Mouse (Mus musculus) CH12.LX (cell line): ENCODE results near the gene Med19. TPM values are rescaled to one million over a fixed set of nuclear protein-coding genes. Genes with fewer than 3 reads are reported as not detected.

Experiments used
- DNase-seq: peaks from one replicate; pipeline ENCODE4 v3.0.0-alpha.2; 2013; ENCODE audit errors: extremely low read depth
- H3K27ac ChIP-seq: 2 replicates; pipeline ENCODE4 v1.5.1; 2012; ENCODE audit warnings: low read depth, mild to moderate bottlenecking, control low read depth, moderate library complexity; ENCODE audit not compliant: insufficient read depth
- H3K27me3 ChIP-seq: replicated peaks from 2 replicates; pipeline ENCODE3; 2012; ENCODE audit warnings: inconsistent platforms
- H3K36me3 ChIP-seq, 2 experiments: replicated peaks in 1 of 2; 2 replicates each; pipeline versions ENCODE3 to v1.6.1; 2012; ENCODE audit warnings: inconsistent platforms in 1 of 2, low read length in 1 of 2, mild to moderate bottlenecking in 1 of 2, mixed read lengths in 1 of 2, moderate library complexity in 1 of 2; ENCODE audit not compliant: control insufficient read depth in 1 of 2, insufficient read depth in 1 of 2
- H3K4me1 ChIP-seq, 2 experiments: 2 replicates each; pipeline ENCODE4 v1.6.1; 2012; ENCODE audit warnings: inconsistent platforms in 1 of 2, moderate library complexity in 1 of 2; ENCODE audit not compliant: insufficient read depth in 2 of 2, control insufficient read depth in 1 of 2
- H3K4me2 ChIP-seq: 2 replicates; pipeline ENCODE4 v1.6.1; 2012; ENCODE audit warnings: low read depth, mild to moderate bottlenecking, control low read depth; ENCODE audit not compliant: poor library complexity, insufficient read depth, severe bottlenecking
- H3K4me3 ChIP-seq, 3 experiments: fragments of 150-350 bp in 1 of 3; sonication (generic) in 1 of 3; replicated peaks in 1 of 3; 2 replicates each; pipeline versions ENCODE3 to v1.5.1; 2011 to 2012; ENCODE audit warnings: low read depth in 2 of 3, low read length in 2 of 3, mild to moderate bottlenecking in 2 of 3, moderate library complexity in 2 of 3, control low read depth in 1 of 3, improper control_type of control experiment in 1 of 3, inconsistent platforms in 1 of 3, mixed read lengths in 1 of 3; ENCODE audit not compliant: poor library complexity in 1 of 3
- H3K79me2 ChIP-seq: replicated peaks from 2 replicates; pipeline ENCODE4 v1.6.1; 2012; ENCODE audit warnings: mild to moderate bottlenecking, moderate library complexity; ENCODE audit not compliant: control insufficient read depth, poor library complexity, insufficient read depth, severe bottlenecking; ENCODE audit errors: extremely low read depth
- H3K9ac ChIP-seq: 2 replicates; pipeline ENCODE4 v1.6.1; 2012; ENCODE audit warnings: low read depth, mild to moderate bottlenecking, control low read depth, moderate library complexity; ENCODE audit not compliant: insufficient read depth
- H3K9me3 ChIP-seq: replicated peaks from 2 replicates; pipeline ENCODE3; 2012; ENCODE audit warnings: low read length, inconsistent platforms, mixed read lengths
- CTCF ChIP-seq, 2 experiments: IDR thresholded peaks in 1 of 2; conservative IDR thresholded peaks in 1 of 2; 2 replicates each; pipeline ENCODE4 v1.5.1; 2011 to 2012; ENCODE audit warnings: low read depth in 2 of 2, low read length in 2 of 2, improper control_type of control experiment in 1 of 2, inconsistent platforms in 1 of 2, mild to moderate bottlenecking in 1 of 2, moderate library complexity in 1 of 2
- E2F4 ChIP-seq: IDR thresholded peaks from 2 replicates; pipeline ENCODE4 v1.6.1; 2011; ENCODE audit warnings: low read depth, low read length, improper control_type of control experiment; ENCODE audit not compliant: insufficient replicate concordance
- ELF1 ChIP-seq: IDR thresholded peaks from 2 replicates; pipeline ENCODE4 v1.6.1; 2014; ENCODE audit warnings: low read depth, mild to moderate bottlenecking, inconsistent platforms, low read length, improper control_type of control experiment
- JUN ChIP-seq: IDR thresholded peaks from 2 replicates; pipeline ENCODE4 v1.6.1; 2011; ENCODE audit warnings: low read depth, mild to moderate bottlenecking, low read length, improper control_type of control experiment, moderate library complexity; ENCODE audit not compliant: insufficient read depth
- KAT2A ChIP-seq: IDR thresholded peaks from 2 replicates; pipeline ENCODE4 v1.6.1; 2012; ENCODE audit warnings: low read length, improper control_type of control experiment, inconsistent platforms; ENCODE audit not compliant: insufficient replicate concordance
- MAFK ChIP-seq: IDR thresholded peaks from 2 replicates; pipeline ENCODE4 v1.6.1; 2011; ENCODE audit warnings: low read length, improper control_type of control experiment; ENCODE audit not compliant: insufficient replicate concordance
- MAX ChIP-seq: IDR thresholded peaks from 2 replicates; pipeline ENCODE4 v1.6.1; 2011; ENCODE audit warnings: low read length, improper control_type of control experiment
- MXI1 ChIP-seq: IDR thresholded peaks from 2 replicates; pipeline ENCODE4 v1.6.1; 2011; ENCODE audit warnings: mild to moderate bottlenecking, low read depth, low read length, improper control_type of control experiment
- PAX5 ChIP-seq: IDR thresholded peaks from 2 replicates; pipeline ENCODE4 v1.6.1; 2012; ENCODE audit warnings: low read length, inconsistent platforms, mixed read lengths
- POLR2AphosphoS2 ChIP-seq: IDR thresholded peaks from 2 replicates; pipeline ENCODE4 v1.6.1; 2011; ENCODE audit warnings: low read depth, low read length, improper control_type of control experiment
- RCOR1 ChIP-seq: conservative IDR thresholded peaks from 2 replicates; pipeline ENCODE4 v1.6.1; 2012; ENCODE audit warnings: low read depth, mild to moderate bottlenecking, inconsistent platforms, low read length, improper control_type of control experiment
- SMC3 ChIP-seq: IDR thresholded peaks from 2 replicates; pipeline ENCODE4 v1.6.1; 2011; ENCODE audit warnings: low read depth, low read length, improper control_type of control experiment
- UBTF ChIP-seq: IDR thresholded peaks from 2 replicates; pipeline ENCODE4 v1.6.1; 2012; ENCODE audit warnings: low read depth, mild to moderate bottlenecking, inconsistent platforms, low read length, improper control_type of control experiment, moderate library complexity
- USF1 ChIP-seq: IDR thresholded peaks from 2 replicates; pipeline ENCODE4 v1.6.1; 2014; ENCODE audit warnings: low read depth, mild to moderate bottlenecking, inconsistent platforms, low read length, improper control_type of control experiment
- ZKSCAN1 ChIP-seq: IDR thresholded peaks from 2 replicates; pipeline ENCODE4 v1.6.1; 2012; ENCODE audit warnings: low read depth, inconsistent platforms, low read length, improper control_type of control experiment, borderline replicate concordance
- ZMIZ1 ChIP-seq: IDR thresholded peaks from 2 replicates; pipeline ENCODE4 v1.6.1; 2012; ENCODE audit warnings: low read depth, mild to moderate bottlenecking, inconsistent platforms, low read length, improper control_type of control experiment
- dilution Hi-C: fragments of 300-500 bp; cut with MboI; formaldehyde crosslinking; loops from 2 replicates; pipeline ENCODE4 v1.14.3; 2020; ENCODE audit warnings: low sequenced_read_pairs; ENCODE audit not compliant: extremely low pct_unique_long_range_greater_than_20kb, extremely low pct_ligation_motif_present
- in situ Hi-C: fragments of 300-500 bp; cut with MboI; formaldehyde crosslinking; loops from 3 replicates; pipeline ENCODE4 v1.14.3; 2019; ENCODE audit warnings: low sequenced_read_pairs, low pct_ligation_motif_present, low pct_unique_long_range_greater_than_20kb, mixed read lengths
- polyA plus RNA-seq: library from polyadenylated mRNA; unstranded; fragments of >175 nt; gene quantifications from 2 replicates; pipeline ENCODE4 v1.2.1, GENCODE M21; 2012; ENCODE audit warnings: low read depth; ENCODE audit not compliant: insufficient read length
- total RNA-seq, 2 experiments: library from RNA; depleted of rRNA; stranded (reverse); fragments of 300-350 nt in 1 of 2; fragments of >200 nt in 1 of 2; gene quantifications; 2 replicates each; pipeline ENCODE4 v1.2.3; 2012 to 2014

Med19 gene
- total and polyA plus RNA-seq, 3 experiments = 10.7 to 25.9 (median 23.1) TPM

DNA sequence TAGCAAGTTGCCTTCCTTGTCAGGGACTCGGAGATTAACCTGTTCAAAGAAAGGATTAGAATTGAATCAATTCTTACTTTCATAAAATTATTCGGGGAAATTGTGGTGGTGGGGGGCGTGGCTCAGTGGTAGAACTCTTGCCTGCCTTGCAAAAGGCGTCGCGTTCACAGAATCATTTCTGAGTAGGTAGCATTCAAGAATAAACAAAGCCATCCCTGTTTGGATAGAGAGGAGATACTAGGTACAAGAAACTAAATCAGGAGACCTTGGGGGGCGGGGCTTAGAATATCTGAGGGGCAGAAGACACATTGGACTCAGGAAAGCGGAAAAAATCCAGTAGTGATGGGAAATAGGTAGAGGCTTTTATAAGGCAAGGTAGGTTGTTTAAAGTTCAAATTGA is 814 bp downstream of the Med19 start, which contains the start of gene Tmx2:
Gene Tmx2, minus strand, starts transcription at position 125 of the 400 bp plus-strand sequence.
- Histone ChIP-seq H3K4me1 (peaks cover 0 to 26% of the 10 kb centered on the region in 2 experiments; a peak in 2 of 4 replicates), H3K9me3 (no peaks in the 10 kb centered on the region), H3K27ac (peak within 1 kb of the TSS; percentile 25; the same call in 1 of the 2 replicates), H3K4me2 (peak within 1 kb of the TSS; percentile 87), H3K36me3 (peaks cover 16 to 45% of the 10 kb centered on the region in 2 experiments), H3K79me2 (peaks cover 27% of the 10 kb centered on the region), H3K27me3 (no peaks in the 10 kb centered on the region), H3K9ac (peak within 1 kb of the TSS; percentile 75), H3K4me3 (peak within 1 kb of the TSS; percentile 95 to 99 (median 96))
- no peak for DNase-seq
- TF ChIP-seq MXI1 = 0 out of 2 replicates have a peak, but pooled peaks have one; percentile 27
- no peak for TF ChIP-seq E2F4
- in situ Hi-C loops (no loop called here), dilution Hi-C loops (no loop called here)

DNA sequence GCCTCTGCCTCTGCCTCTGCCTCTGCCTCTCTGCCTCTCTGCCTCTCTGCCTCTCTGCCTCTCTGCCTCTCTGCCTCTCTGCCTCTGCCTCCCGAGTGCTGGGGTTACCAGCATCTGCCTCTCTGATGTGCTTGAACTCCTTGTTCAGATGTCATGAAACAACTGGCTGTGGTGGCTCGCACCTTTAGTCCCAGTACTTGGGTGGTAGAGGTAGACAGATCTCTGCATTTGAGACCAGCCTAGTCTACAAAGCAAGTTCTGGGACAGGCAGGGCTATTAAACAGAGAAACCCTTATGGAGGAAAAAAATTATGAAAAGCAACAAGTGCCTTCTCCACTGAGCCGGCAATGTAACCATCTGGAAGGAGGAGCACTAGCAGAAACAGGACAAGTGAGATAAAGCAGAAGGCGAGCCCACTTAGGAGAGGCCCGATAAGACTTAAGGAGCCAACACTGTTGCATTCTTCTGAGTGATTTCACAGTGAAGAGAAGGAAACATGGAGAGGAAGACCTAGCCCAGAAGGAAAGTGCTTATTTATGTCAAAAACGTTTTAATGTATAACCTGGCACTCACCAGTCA is 4.5 kb downstream of the Med19 start:
- no peak overlapping the region for H3K4me3 ChIP-seq
- H3K79me2 ChIP-seq = peaks cover 11% of the 10 kb centered on the region
- H3K9ac ChIP-seq = no peak overlapping the region
- no peak overlapping the region for H3K4me2 ChIP-seq
- dilution Hi-C loops = no loop called here
- H3K4me1 ChIP-seq = peaks cover 0 to 10% of the 10 kb centered on the region in 2 experiments; a peak in 2 of 4 replicates
- no peaks in the 10 kb centered on the region for H3K27me3 ChIP-seq
- H3K9me3 ChIP-seq = no peaks in the 10 kb centered on the region
- in situ Hi-C loops = no loop called here
- DNase-seq = no peak
- H3K27ac ChIP-seq = no peak overlapping the region
- H3K36me3 ChIP-seq = peaks cover 18 to 56% of the 10 kb centered on the region in 2 experiments
- TF ChIP-seq ZMIZ1 (no peak), JUN (no peak), USF1 (no peak), ELF1 (no peak), MAX (no peak), POLR2AphosphoS2 (no peak), KAT2A (no peak), UBTF (no peak), CTCF (conservative IDR thresholded peaks at IDR 0.05 in 1 of 2, IDR thresholded peaks at IDR 0.05 in 1 of 2; ENCODE audit: low read depth in 2 of 2, low read length in 2 of 2) (no peak), ZKSCAN1 (no peak), RCOR1 (no peak), MXI1 (no peak), MAFK (no peak), SMC3 (no peak), PAX5 (no peak)
